Mouse (Mus musculus): ENCODE measurements around the gene Ost4.
A peak's percentile ranks its signal among the peaks of the same experiment; 100 is the strongest.

The Ost4 gene

DNA sequence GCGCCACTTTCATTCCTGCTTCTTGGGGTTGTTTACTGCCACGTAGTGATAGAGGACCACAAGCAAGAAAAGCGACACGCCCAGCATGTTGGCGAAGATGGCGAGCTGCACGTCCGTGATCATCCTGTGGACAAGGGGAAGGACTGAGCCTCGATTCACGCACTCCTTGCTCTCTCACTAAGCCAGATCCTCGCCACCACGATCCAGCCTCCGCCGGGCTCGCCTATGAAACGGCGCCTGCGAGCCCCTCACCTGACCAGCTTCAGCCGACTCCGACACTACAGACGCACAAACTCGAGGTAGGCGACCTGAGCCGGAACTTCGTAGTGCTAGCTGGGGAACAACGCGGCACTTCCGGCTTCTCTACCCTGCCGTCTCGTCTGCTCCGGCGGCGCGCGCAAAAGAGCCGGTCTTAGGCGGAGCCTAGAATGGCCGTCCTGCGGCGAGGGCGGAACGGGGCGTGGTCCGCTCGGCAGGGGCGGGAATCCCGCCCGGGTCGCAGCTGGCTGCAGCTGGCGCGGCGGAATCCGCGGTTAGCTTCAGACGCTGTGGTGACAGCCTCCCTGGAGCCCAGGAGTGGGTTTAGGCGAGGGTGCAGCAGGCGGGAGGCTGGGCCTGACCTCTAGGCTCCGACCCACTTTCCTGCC is at the start of gene Ost4:
Gene Ost4, minus strand, starts transcription at position 376 of the 647 bp plus-strand sequence.
- DNase-seq (ENCODE audit: low read depth): peak; percentile 98

DNA sequence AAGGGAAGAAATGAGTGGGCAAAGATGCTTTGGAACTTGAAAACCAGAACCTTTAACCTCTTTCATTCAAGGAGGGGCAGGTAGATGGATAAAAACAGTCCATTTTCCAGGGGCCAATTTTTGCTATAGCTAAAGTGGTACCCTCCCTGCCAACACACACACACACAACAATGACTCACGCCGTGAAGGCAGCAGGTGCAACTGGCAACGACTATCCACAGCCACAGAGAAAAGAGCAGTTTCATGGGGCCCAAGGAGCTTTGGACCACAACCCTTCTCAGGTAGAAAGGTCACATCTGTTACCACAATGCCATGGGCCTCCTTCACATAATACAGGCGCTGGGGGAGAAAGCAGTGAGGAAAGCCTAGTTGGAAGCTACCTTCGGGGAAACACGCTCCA is 48.2 kb upstream of the Ost4 start:
- no peak for DNase-seq (ENCODE audit: low read depth)

DNA sequence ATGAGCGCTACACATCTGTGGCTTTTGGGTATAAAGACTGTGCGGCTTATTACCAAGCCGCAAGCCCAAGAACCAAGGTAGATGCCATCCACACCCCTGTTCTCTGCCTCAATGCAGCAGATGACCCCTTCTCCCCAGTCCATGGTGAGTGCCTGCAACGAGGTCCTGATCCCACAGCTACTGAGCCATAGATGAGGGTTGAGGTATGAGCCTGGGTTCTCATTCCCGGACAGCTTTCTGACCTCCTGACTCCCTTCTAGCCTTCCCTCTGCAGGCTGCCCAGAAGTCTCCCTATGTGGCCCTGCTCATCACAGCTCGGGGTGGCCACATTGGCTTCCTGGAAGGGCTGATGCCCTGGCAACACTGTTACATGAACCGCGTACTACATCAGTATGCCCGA is 47.0 kb upstream of the Ost4 start:
- DNase-seq (ENCODE audit: low read depth): no peak

DNA sequence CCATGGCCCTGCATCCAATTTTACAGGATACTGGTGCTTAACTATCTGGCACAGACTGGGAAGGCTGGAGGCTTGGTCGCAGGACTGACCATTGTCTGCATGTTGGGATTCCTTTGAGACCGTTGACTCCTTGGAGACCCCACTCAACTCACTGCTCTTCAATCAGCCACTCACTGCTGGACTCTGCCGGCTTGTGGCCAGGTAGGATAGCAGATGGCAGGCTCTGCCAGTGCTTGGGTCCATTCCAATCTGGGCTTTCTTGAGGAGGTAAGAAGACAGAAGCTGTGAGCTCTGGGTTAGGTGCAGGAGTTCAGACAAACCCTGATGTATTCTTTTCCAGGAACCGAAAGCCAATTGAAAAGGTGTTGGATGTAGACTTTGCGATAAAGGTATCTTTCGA is 46.5 kb upstream of the Ost4 start:
- DNase-seq (ENCODE audit: low read depth): no peak

DNA sequence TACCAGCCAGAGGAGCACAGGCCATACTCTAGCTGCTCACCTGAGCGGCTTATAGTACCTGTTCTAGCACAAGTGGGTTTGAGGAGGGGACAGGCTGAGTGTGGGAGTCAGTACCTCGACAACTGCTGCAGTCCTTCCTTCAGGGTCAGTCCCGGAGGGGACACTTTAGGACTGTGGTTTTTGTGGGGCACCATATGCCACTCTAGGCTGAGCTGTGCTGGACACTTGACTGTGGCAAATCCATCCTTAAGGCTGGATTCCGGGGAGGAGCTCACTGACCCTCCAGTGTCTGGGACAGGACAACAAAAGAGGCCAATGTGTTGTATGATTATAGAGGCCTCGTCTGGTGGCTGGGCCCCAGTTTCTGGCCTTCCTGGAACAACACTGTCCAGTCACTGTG is 45.0 kb upstream of the Ost4 start:
- DNase-seq (ENCODE audit: low read depth): no peak

DNA sequence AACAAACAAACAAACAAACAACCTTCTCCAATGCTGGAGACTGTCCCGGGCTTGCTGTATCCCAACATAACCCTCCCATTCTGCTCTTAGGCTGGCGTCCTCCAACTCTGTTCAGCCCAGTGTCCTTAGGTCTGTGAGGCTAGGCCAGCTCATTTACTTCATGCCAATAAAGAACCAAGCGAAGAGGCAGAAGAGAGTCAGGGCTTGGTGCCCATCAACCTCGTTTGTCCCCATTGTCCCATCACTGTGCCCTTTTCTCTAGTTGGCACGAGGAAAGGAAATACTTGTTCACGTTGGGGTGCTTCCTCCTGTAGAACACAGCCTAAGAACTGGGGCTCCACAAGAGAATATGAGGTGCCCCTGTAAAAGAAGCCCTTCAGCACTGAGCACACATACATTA is 44.1 kb upstream of the Ost4 start:
- no peak for DNase-seq (ENCODE audit: low read depth)

DNA sequence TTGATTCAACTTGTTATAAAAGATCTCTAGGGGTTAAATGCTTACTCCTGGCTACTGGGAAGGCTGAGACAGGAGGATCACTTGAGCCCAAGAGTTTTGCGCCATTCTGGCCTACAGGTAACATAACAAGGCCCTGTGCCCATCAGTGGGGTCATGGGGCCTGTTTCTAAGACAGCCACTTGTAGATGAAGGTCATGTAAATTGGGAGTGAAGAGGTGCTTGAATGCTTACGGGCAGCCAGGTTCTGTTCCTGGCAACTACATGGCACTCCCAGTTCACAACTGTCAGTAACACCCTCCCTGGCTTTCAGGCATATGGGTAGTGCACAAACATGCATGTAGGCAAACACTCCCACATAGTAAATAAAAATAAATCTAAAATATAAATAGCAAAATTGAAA is 43.3 kb upstream of the Ost4 start:
- DNase-seq (ENCODE audit: low read depth): no peak

DNA sequence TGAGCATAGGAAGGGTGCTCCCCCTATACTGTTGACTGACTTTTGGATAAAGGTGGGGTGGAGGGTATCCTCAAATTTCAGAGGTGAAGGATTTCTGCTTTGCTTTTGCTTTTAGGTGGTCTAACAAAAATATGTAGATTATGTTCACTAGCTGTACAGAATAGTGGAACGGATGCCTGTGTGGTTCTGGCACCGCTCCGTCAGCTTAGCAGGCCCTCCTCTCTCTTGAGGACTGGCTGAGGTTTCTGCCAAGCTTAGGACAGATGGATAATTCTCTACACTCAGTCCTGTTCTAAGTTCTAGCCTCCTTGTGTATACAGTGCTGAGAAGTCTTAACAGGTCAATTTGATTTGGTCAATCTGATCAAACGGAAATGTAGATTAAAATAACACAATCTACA is 42.9 kb upstream of the Ost4 start:
- no peak for DNase-seq (ENCODE audit: low read depth)

DNA sequence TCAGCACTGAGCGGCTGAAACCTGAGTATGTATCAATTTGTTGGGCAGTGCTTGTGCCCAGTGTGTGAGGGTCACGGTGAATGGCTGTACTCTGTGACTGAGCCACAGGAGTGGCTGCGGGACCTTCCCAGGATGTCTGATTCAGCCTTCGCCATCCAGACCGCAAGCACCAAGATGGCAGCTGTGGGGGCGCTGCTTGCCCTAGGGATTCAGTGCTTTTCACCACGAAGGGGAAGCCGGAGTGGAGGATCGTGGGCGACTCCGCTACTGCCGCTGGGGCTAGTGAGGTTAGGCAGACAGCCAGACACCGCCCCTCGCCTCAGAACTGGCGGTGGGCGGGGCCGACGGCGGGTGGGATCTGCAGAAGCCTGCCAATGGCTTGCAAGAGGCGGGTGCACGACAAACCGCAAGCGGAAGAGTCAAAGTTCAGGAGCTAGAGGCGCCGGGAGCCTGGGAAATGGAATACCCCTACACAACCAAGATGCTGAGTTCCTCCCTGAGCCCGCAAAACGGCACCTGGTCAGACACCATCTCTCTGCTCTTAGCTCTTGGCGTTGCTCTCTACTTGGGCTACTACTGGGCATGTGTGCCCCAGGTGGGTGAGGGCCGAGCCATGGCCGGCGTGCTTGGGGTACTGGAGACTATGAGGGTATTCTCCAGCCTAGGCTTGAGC is 42.2 kb upstream of the Ost4 start:
- peak; percentile 91 for DNase-seq (ENCODE audit: low read depth)

DNA sequence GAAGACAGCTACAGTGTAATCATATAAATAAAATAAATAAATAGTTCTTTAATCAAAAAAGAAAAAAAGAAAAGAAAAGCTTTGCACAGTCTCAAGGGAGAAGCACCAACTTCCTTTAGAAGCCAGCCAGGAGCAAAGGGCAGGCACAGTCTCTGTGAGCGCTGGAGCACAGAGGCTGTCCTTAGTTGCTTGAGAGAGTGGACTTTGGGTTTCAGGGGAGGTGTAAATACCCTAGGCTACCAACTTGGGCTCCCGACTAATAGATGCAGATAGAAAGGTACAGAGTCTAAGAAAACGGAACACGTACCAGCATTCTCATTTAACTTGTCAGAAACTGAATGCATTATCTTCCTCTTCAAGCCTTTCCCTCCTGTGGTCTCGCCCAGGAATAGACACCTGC is 41.0 kb upstream of the Ost4 start:
- no peak for DNase-seq (ENCODE audit: low read depth)

DNA sequence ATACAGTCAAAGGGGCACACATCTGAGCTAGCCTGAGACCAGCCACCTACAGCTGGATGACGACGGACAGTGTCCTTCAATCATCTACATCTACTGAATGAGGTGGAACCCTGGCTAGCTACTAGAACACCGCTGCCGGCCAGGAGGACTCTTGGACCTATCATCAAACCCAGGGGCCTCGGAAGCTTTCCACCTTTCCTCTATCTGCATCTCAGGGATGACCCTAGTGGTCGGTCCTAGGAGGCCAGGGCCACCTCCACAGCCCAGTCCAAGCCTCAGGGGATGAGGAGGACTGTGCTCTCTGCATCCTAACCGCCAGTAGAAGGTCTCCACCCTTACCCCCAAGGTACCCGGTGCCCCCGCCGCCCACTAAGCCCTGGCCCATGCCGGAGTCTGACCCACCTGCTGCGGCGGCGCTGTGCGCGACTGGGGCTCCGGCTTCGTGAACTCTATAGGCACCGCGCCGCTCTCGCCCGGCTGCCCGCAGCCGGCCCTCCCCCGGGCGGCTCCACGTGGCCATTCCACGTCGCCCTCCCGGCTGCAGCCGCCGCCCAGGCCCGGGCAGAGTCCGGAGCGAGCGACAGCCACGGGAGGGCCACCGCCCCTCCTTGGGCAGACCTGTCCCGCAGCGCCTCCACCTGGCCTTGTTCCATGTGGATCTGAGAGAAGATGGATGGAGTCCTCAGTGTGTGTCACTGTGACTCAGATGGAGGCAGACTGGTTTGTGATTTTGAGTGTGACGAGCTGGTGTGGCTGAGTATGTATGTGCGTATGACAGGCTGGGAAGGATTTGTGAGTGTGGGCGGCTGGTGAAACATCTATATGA is 37.6 kb upstream of the Ost4 start, which contains the start of gene Cgref1:
Gene Cgref1, minus strand, starts transcription at position 636 of the 826 bp plus-strand sequence.
- DNase-seq (ENCODE audit: low read depth): peak; percentile 36

DNA sequence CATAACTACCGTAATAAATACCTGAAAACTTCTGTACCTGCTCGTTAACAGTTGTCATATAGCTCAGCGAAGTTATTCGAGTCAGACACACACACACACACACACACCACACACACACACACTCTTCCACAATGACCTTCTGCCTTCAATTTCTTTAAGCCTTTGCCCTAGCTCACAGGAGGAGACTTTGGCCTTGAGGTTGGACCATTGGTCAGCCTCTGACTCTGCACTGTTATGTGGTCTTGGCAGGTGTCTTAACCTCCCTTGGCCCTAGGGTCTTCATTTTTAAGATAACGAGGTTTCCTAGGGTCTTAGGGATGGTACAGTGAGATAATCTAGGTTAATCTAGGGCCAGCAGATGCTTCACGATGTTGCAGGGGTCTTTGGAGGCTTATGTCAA is 36.8 kb upstream of the Ost4 start:
- no peak for DNase-seq (ENCODE audit: low read depth)

DNA sequence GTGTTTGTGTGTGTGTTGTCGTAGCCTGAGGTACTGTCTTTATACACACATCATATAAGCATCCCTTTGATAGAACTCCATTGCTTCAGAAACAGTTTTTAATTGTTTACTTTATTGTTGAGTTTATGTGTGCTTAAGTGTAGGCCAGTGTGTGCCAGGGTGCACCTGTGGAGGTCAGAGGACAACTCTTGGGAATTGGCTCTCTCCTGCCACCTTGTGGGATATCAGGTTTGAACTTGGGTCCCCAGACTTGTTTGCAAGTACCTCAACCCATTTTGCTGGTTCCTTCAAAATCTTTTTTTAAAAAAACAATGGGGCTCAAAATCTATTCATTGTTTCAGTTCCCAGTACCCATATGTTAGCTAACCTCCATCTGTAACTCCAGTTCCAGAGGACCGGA is 35.4 kb upstream of the Ost4 start:
- peak; percentile 51 for DNase-seq (ENCODE audit: low read depth)

DNA sequence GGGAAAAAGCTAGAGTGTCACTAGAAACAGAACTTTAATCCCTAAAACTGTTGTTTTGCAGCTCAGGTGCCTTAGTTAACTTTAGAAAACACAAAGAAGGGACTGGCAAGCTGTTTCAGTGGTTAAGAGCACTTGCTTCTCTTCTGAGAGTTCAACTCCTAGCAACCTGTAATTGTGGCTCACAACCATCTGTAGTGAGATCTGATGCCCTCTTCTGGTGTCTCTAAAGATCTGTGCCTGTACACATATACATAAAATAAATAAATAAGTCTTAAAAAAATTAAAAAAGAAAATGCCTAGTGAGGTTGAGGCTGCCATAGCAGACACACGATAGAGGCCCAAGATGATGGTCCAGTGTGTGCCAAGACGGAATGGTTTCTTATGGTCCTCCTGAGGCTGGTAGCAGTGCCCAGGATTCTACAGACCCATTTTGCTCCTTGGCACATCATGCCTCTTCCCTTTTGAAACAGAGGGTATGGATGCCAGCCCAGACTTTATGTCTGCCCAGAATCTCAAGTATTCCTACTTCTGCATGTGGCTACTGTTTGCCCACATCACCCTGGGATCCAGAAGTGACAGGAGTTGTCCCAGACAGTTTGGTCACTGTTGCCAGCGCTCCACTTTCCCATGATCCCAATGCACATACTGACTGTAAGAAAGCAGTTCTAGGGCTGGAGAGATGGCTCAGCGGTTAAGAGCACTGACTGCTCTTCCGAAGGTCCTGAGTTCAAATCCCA is 27.3 kb upstream of the Ost4 start:
- DNase-seq (ENCODE audit: low read depth): no peak

DNA sequence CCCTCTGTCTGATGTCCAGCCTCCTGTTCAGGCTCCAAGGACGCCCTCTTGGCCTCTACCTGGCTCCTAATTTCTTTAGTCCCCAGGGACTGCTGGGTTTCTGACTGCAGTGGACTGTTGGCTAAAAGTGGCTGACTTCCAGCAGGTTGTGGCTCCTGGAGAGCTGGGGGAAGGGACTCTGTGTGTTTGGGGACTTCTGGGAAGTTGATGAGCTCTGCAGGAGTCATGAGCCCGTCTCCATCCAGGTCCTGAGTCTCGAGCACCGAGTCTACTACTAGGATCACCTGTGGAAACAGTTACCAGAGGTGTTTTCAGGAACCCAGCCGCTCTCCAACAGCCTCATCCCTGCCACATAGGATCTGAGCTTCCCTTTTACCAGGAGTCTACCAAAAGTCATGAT is 26.1 kb upstream of the Ost4 start:
- no peak for DNase-seq (ENCODE audit: low read depth)

DNA sequence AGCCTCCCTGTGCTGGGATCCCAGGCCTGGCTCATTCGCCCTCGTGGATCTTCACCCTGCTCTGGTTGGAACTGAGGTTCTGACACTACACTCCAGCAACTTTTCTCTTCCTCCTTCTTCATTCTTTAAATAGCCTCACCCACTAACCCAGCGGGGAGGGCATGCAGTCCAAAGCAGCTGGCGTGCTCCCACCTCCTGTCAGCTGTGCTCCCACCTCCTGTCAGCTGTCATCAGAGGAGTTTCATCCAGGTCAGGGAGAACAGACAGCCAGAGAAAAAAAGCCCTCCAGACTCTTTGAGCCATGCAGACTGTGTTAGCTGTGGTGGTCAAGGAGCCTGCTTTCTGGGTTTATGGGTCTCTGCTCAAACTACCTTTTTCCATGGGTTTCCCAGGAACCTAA is 23.8 kb upstream of the Ost4 start:
- DNase-seq (ENCODE audit: low read depth): no peak

DNA sequence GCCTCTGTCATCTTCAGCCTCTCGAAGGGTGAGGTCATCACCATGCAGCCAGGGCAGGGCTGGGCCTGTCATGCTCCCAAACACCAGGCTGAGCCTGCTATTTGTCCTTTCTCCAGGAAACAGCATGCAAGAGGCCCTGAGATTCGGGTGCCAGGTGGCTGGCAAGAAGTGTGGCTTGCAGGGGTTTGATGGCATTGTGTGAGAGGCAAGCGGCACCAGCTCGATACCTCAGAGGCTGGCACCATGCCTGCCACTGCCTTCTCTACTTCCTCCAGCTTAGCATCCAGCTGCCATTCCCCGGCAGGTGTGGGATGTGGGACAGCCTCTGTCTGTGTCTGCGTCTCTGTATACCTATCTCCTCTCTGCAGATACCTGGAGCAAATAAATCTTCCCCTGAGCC is 23.3 kb upstream of the Ost4 start:
- DNase-seq (ENCODE audit: low read depth): no peak

DNA sequence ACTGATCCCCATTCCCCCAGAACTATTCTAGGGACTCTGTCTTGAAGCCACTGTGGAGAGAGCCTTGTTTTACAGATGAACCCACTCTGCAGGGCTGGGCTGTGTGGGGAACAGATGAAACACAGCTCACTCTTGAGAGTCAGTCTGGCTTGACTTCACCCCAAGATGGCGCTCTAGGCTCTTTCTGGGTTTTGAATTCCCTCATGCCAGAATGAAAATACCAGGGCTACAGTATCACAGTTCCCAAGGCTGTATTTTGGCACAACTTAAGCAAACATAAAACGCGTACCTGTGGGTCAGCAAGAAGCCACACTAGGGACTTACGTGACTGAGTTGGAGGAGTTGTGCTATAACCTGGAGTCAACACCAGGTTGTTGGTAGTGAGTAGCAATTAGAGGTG is 22.5 kb upstream of the Ost4 start:
- DNase-seq (ENCODE audit: low read depth): peak; percentile 74

DNA sequence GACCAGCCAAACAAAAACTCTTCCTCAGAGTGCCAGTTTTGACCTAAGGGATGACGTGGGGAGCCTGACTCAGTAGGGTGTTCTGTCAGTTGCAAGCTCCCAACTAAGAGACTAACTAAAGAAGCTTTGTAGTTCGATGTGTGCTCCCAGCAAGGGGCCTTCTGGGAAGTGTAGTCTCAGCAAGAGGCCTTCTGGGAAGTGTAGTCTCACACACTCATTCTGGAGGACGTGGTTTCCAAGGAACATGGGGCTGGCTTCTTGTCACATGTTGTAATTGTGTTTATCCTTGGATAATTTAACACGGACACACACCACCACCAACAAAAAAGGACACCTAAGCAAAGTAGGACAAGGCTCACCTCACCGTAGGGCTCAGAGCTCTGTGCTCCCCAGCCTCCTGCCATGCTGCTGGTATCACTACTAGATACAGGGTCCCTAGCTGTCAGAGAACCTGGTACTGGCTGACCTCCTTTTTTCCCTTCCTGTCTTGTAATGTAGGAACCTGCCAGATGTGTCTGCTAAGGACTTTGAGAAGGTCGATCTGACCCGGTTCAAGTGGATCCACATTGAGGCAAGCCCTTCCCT is 20.4 kb upstream of the Ost4 start:
- peak; percentile 23 for DNase-seq (ENCODE audit: low read depth)

DNA sequence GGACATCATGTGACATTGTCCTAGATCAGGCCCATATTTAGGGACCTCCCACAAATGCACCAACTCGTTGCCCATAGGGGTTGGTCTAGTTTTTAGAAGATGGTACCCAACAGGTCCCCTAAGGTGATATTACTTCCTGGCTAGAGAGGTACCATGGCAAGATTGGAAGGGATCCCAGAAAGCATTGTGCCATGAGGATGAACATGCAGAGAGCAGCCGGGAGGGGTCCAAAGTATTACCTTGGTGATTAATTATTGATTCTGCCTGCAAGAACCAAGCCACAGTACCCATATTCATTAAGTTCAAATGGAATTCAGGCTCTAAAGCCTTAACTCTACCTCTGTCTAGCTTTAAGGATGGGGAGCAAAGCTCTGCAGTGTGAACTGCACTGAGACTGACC is 18.5 kb upstream of the Ost4 start:
- DNase-seq (ENCODE audit: low read depth): no peak

DNA sequence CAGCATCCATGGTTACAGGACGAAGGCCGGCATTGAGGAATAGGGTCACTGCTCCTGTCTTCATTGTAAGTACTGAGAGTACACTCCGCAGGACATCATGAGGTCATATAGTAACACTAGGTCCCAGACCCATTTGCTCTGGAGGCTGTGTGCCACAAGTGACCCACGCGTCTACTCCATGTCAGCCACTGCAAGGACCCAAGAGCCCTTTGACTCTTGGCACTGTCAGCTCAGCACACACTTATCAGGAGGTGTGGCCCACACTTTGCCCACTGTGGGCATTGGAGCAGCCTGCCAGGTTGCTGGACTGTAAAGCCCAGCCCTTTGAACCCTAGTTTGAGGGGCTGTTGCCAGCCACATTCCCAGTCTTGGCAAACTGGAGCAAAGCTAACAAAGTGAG is 17.6 kb upstream of the Ost4 start:
- no peak for DNase-seq (ENCODE audit: low read depth)

DNA sequence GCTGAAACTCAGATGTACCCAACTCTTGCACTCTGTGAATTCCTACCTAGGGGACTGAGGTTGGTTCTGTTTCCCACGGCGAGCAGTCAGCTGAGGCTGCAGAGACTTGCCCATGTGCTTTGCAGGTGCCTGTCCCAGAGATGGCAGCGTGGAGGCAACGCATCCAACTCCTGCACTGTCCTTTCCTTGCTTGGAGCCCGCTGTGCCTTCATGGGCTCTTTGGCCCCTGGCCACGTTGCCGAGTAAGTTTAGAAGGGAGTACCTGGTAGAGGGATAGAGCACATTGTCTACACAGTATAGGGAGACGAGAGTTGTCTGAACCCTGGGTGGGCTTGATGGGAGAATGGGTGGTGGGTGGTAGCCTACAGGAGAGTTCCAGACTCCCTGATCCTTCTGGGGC is 17.0 kb upstream of the Ost4 start:
- DNase-seq (ENCODE audit: low read depth): no peak

All from naive thymus-derived CD4-positive, alpha-beta T cell, adult 2 months (primary cell).